Mouse (Mus musculus) limb, embryonic 14.5 days (tissue): Measurements from ENCODE around the gene Anxa6. TPM values are rescaled to one million over a fixed set of nuclear protein-coding genes. Genes with fewer than 3 reads are reported as not detected.
A peak's percentile ranks its signal among the peaks of the same experiment; 100 is the strongest.

Experiments used
- ATAC-seq: fragments of 200-750 bp; cut with Nextera tagmentation; 2 replicates; pipeline ENCODE4 v1.8.0; 2017; ENCODE audit warnings: low read depth, moderate number of reproducible peaks, moderate TSS enrichment; ENCODE audit not compliant: low FRiP score
- DNase-seq: peaks from one replicate; pipeline ENCODE4 v3.0.0-alpha.2; 2015; ENCODE audit warnings: low spot score
- H3K27ac ChIP-seq: fragments of 300-500 bp; sonication (generic); replicated peaks from 2 replicates; pipeline ENCODE4 v1.5.1; 2014; ENCODE audit warnings: low read depth, mild to moderate bottlenecking, low read length, moderate library complexity, mixed read lengths
- H3K27me3 ChIP-seq: fragments of 300-500 bp; sonication (generic); 2 replicates; pipeline ENCODE4 v1.6.1; 2014; ENCODE audit warnings: low read length, mixed read lengths; ENCODE audit not compliant: control insufficient read depth, insufficient read depth
- H3K36me3 ChIP-seq: fragments of 300-500 bp; sonication (generic); 2 replicates; pipeline ENCODE4 v1.6.1; 2014; ENCODE audit warnings: mild to moderate bottlenecking, low read length, moderate library complexity, mixed read lengths; ENCODE audit not compliant: control insufficient read depth, insufficient read depth
- H3K4me1 ChIP-seq: fragments of 300-500 bp; sonication (generic); 2 replicates; pipeline ENCODE4 v1.6.1; 2014; ENCODE audit warnings: antibody characterized with exemption, low read length, mixed read lengths; ENCODE audit not compliant: control insufficient read depth, insufficient read depth
- H3K4me2 ChIP-seq: fragments of 300-500 bp; sonication (generic); replicated peaks from 2 replicates; pipeline ENCODE4 v1.6.1; 2014; ENCODE audit warnings: low read depth, mild to moderate bottlenecking, low read length, moderate library complexity; ENCODE audit not compliant: severe bottlenecking
- H3K4me3 ChIP-seq: fragments of 300-500 bp; sonication (generic); replicated peaks from 2 replicates; pipeline ENCODE4 v1.5.1; 2014; ENCODE audit warnings: low read length
- H3K9ac ChIP-seq: fragments of 300-500 bp; sonication (generic); 2 replicates; pipeline ENCODE4 v1.6.1; 2014; ENCODE audit warnings: mild to moderate bottlenecking, low read depth, low read length, moderate library complexity; ENCODE audit not compliant: severe bottlenecking
- H3K9me3 ChIP-seq: fragments of 300-500 bp; sonication (generic); 2 replicates; pipeline ENCODE4 v1.6.1; 2016; ENCODE audit warnings: low read length; ENCODE audit not compliant: control insufficient read depth
- POLR2A ChIP-seq: fragments of 200-500 bp; IDR thresholded peaks from 2 replicates; pipeline ENCODE4 v1.8.0; 2012; ENCODE audit warnings: inconsistent platforms, mild to moderate bottlenecking, moderate library complexity, borderline replicate concordance; ENCODE audit not compliant: insufficient read depth, insufficient read length; ENCODE audit errors: extremely low read depth
- WGBS: fragments of 180-500 bp; shearing (Covaris S2); extraction: QIAGEN DNeasy Blood & Tissue Kit; methylation state at CpG from one replicate; pipeline ENCODE4 v1.1.7; 2014; 5-methylcytosine and 5-hydroxymethylcytosine counted together
- polyA plus RNA-seq, 2 experiments: library from polyadenylated mRNA; depleted of rRNA in 1 of 2; stranded (reverse) in 1 of 2; unstranded in 1 of 2; fragments of >200 nt; fragmentation: Nextera tagmentation in 1 of 2; extraction: Ambion mirVana in 1 of 2; gene quantifications; 2 replicates each; pipeline versions ENCODE4 v1.2.1 to v1.2.3; 2012 to 2014

Gene Anxa6
- polyA plus RNA-seq, 2 experiments, result 281 to 390 TPM

- Histone ChIP-seq H3K27me3 (no peaks in the 10 kb centered on the region), H3K4me2 (no peak overlapping the region), H3K4me1 (peaks cover 26% of the 10 kb centered on the region), H3K27ac (no peak overlapping the region), H3K9ac (no peak overlapping the region), H3K9me3 (no peaks in the 10 kb centered on the region), H3K36me3 (peaks cover 74% of the 10 kb centered on the region), H3K4me3 (no peak overlapping the region)
- WGBS, result 62% methylated on average over 6 of the region's 6 CpGs
- no peak for ATAC-seq
- DNase-seq, result no peak
- no peak for TF ChIP-seq POLR2A
These were observed 15.2 kb downstream of the Anxa6 start for GRCm38 (mm10) chr11:55018034-55018433.

- Histone ChIP-seq H3K4me2 (no peak overlapping the region), H3K27me3 (no peaks in the 10 kb centered on the region), H3K4me1 (peaks cover 18% of the 10 kb centered on the region), H3K27ac (no peak overlapping the region), H3K4me3 (no peak overlapping the region), H3K9me3 (no peaks in the 10 kb centered on the region), H3K9ac (no peak overlapping the region), H3K36me3 (peaks cover 83% of the 10 kb centered on the region)
- ATAC-seq, result no peak
- DNase-seq, result no peak
- TF ChIP-seq POLR2A, result no peak
- WGBS, result 74% methylated on average over 2 of the region's 2 CpGs
These were observed 16.0 kb downstream of the Anxa6 start for GRCm38 (mm10) chr11:55017201-55017600.

- no peaks in the 10 kb centered on the region for H3K9me3 ChIP-seq
- peaks cover 86% of the 10 kb centered on the region for H3K36me3 ChIP-seq
- H3K4me1 ChIP-seq, result peaks cover 13% of the 10 kb centered on the region
- H3K4me3 ChIP-seq, result no peak overlapping the region
- H3K27ac ChIP-seq, result no peak overlapping the region
- TF ChIP-seq POLR2A, result no peak
- H3K4me2 ChIP-seq, result no peak overlapping the region
- no peak overlapping the region for H3K9ac ChIP-seq
- H3K27me3 ChIP-seq, result no peaks in the 10 kb centered on the region
- DNase-seq (no peak), ATAC-seq (no peak)
- WGBS, result 75% methylated on average over 1 of the region's 1 CpGs
These were observed 16.5 kb downstream of the Anxa6 start for GRCm38 (mm10) chr11:55016758-55017157.

GRCm38 (mm10) chr11:55015831-55016241 is 17.4 kb downstream of the Anxa6 start:
- TF ChIP-seq POLR2A, result no peak
- Histone ChIP-seq H3K4me3 (no peak overlapping the region), H3K27me3 (no peaks in the 10 kb centered on the region), H3K4me2 (no peak overlapping the region), H3K9me3 (no peaks in the 10 kb centered on the region), H3K4me1 (peaks cover 8% of the 10 kb centered on the region; the same call in 1 of the 2 replicates), H3K27ac (peak overlapping the region; percentile 26; the same call in 1 of the 2 replicates), H3K36me3 (peaks cover 88% of the 10 kb centered on the region), H3K9ac (no peak overlapping the region)
- 77% methylated on average over 9 of the region's 9 CpGs for WGBS
- DNase-seq (no peak), ATAC-seq (no peak)

- peaks cover 8% of the 10 kb centered on the region; the same call in 1 of the 2 replicates for H3K4me1 ChIP-seq
- 0 out of 2 replicates have a peak overlapping the region, but pooled peaks have one; percentile 41 for H3K27ac ChIP-seq
- H3K4me3 ChIP-seq, result no peak overlapping the region
- H3K9ac ChIP-seq, result no peak overlapping the region
- WGBS, result 89% methylated on average over 3 of the region's 3 CpGs
- no peaks in the 10 kb centered on the region for H3K9me3 ChIP-seq
- no peak overlapping the region for H3K4me2 ChIP-seq
- DNase-seq (no peak), ATAC-seq (no peak)
- no peaks in the 10 kb centered on the region for H3K27me3 ChIP-seq
- peaks cover 88% of the 10 kb centered on the region for H3K36me3 ChIP-seq
- TF ChIP-seq POLR2A, result no peak
These were observed 18.0 kb downstream of the Anxa6 start for GRCm38 (mm10) chr11:55015264-55015663.

GRCm38 (mm10) chr11:55013802-55014201 is 19.4 kb downstream of the Anxa6 start:
- 79% methylated on average over 6 of the region's 6 CpGs for WGBS
- TF ChIP-seq POLR2A, result no peak
- no peak; the same call in 1 of the 2 replicates for ATAC-seq
- DNase-seq, result no peak
- Histone ChIP-seq H3K9ac (no peak overlapping the region), H3K4me1 (peaks cover 8% of the 10 kb centered on the region; the same call in 1 of the 2 replicates), H3K4me3 (no peak overlapping the region), H3K4me2 (no peak overlapping the region), H3K9me3 (no peaks in the 10 kb centered on the region), H3K27ac (no peak overlapping the region), H3K27me3 (no peaks in the 10 kb centered on the region), H3K36me3 (peaks cover 87% of the 10 kb centered on the region)
